8 mouse cellular contexts compared by ENCODE assay signal in the genomic region with DNA sequence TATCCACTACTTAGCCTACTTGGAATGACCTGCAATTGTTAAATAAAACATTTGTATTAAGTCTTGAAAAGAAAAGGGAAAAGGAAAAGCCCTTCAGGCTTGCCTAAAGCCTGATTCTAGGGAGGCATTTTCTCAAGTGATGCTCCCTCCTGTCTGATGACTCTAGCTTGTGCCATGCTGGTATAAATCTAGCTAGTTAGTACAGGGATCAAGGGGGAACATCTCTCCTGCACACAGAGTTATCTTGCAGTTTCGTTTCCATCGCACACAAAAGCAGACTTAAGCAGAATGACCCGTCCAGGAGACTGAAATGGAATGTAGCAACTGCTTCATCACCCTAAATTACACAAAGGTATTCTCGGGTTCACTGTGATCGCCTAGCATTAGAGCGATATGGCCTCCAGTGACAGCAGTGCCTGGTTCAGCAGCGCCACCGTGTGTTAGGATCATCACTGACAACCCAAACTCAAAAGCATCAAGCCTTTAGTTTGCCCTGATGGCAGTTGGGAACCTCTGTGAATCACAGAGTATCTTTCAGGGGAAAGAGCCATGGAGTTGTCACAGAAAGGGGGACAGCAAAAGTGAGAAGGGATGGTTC. TPM values are rescaled to one million over a fixed set of nuclear protein-coding genes. Genes with fewer than 3 reads are reported as not detected.
DNase-seq lines count a peak whose midpoint lies in the region; ATAC-seq and TF ChIP-seq lines count a peak whose summit lies in the region.

No protein-coding gene starts in this region.

- H3ac ChIP-seq in C2C12 (ENCODE audit: control insufficient read depth, insufficient read length, low read depth), result no peak overlapping the region

- H3K27ac ChIP-seq in heart, embryonic 10.5 days, result no peak overlapping the region
- no peak overlapping the region for H3K27ac ChIP-seq in liver, embryonic 13.5 days
- H3K27ac ChIP-seq in neural tube, embryonic 11.5 days (ENCODE audit: low read depth, low read length), result no peak overlapping the region
- no peak overlapping the region for H3K27ac ChIP-seq in stomach, embryonic 15.5 days

- no peak overlapping the region for H3K4me2 ChIP-seq in liver, embryonic 13.5 days
- H3K4me2 ChIP-seq in neural tube, embryonic 11.5 days (ENCODE audit: low read depth), result no peak overlapping the region
- H3K4me2 ChIP-seq in stomach, embryonic 15.5 days, result no peak overlapping the region

- H3K4me1 ChIP-seq in heart, embryonic 10.5 days, result peaks cover 14% of the 10 kb centered on the region; the same call in 1 of the 2 replicates
- peaks cover 9% of the 10 kb centered on the region for H3K4me1 ChIP-seq in liver, embryonic 13.5 days (replicated peaks)
- H3K4me1 ChIP-seq in neural tube, embryonic 11.5 days (ENCODE audit: control insufficient read depth, insufficient read depth, low read length), result no peaks in the 10 kb centered on the region
- H3K4me1 ChIP-seq in stomach, embryonic 15.5 days, result 0 out of 2 replicates have a peak, but pooled peaks cover 4% of the 10 kb centered on the region

- DNase-seq in adrenal gland, postnatal 4 days (ENCODE audit: low spot score in 2 of 2), result peak; percentile 39 to 49
- peak; percentile 83 for DNase-seq in heart, embryonic 10.5 days (ENCODE audit: low spot score)
- DNase-seq in kidney, postnatal 10 days, result peak; percentile 88
- peak; percentile 15 for DNase-seq in liver, embryonic 13.5 days
- peak; percentile 83 for DNase-seq in neural tube, embryonic 11.5 days (ENCODE audit: low spot score)

- H3K9ac ChIP-seq in liver, embryonic 13.5 days, result no peak overlapping the region
- H3K9ac ChIP-seq in neural tube, embryonic 11.5 days (ENCODE audit: low read length), result no peak overlapping the region
- H3K9ac ChIP-seq in stomach, embryonic 15.5 days, result no peak overlapping the region

- H3K4me3 ChIP-seq in C2C12 (ENCODE audit: insufficient read depth, poor library complexity, severe bottlenecking), result no peak overlapping the region
- H3K4me3 ChIP-seq in heart, embryonic 10.5 days, result no peak overlapping the region
- no peak overlapping the region for H3K4me3 ChIP-seq in liver, embryonic 13.5 days (replicated peaks)
- H3K4me3 ChIP-seq in neural tube, embryonic 11.5 days (ENCODE audit: low read depth, low read length), result no peak overlapping the region
- H3K4me3 ChIP-seq in stomach, embryonic 15.5 days (replicated peaks), result no peak overlapping the region

- no peaks in the 10 kb centered on the region for H3K27me3 ChIP-seq in C2C12 (ENCODE audit: control insufficient read depth, insufficient read depth, insufficient read length)
- no peaks in the 10 kb centered on the region for H3K27me3 ChIP-seq in heart, embryonic 10.5 days (ENCODE audit: insufficient read depth, poor library complexity, severe bottlenecking)
- H3K27me3 ChIP-seq in liver, embryonic 13.5 days, result 0 out of 2 replicates have a peak, but pooled peaks cover 4% of the 10 kb centered on the region
- no peaks in the 10 kb centered on the region for H3K27me3 ChIP-seq in neural tube, embryonic 11.5 days (ENCODE audit: control insufficient read depth, insufficient read depth, low read length)
- H3K27me3 ChIP-seq in stomach, embryonic 15.5 days (replicated peaks), result no peaks in the 10 kb centered on the region

- no peaks in the 10 kb centered on the region for H3K9me3 ChIP-seq in heart, embryonic 10.5 days
- H3K9me3 ChIP-seq in liver, embryonic 13.5 days (replicated peaks), result no peaks in the 10 kb centered on the region
- no peaks in the 10 kb centered on the region for H3K9me3 ChIP-seq in neural tube, embryonic 11.5 days (ENCODE audit: control insufficient read depth, low read length)
- H3K9me3 ChIP-seq in stomach, embryonic 15.5 days, result no peaks in the 10 kb centered on the region

- 5% methylated on average over 8 of the region's 8 CpGs for WGBS in heart, embryonic 10.5 days
- WGBS in liver, embryonic 13.5 days (ENCODE audit: insufficient replicate concordance), result 4% methylated on average over 8 of the region's 8 CpGs
- 7% methylated on average over 8 of the region's 8 CpGs for WGBS in neural tube, embryonic 11.5 days
- 7% methylated on average over 8 of the region's 8 CpGs for WGBS in stomach, embryonic 15.5 days

- no peaks in the 10 kb centered on the region for H3K36me3 ChIP-seq in C2C12 (ENCODE audit: control insufficient read depth, insufficient read depth)
- no peaks in the 10 kb centered on the region for H3K36me3 ChIP-seq in heart, embryonic 10.5 days
- no peaks in the 10 kb centered on the region for H3K36me3 ChIP-seq in liver, embryonic 13.5 days
- no peaks in the 10 kb centered on the region for H3K36me3 ChIP-seq in neural tube, embryonic 11.5 days (ENCODE audit: control insufficient read depth, insufficient read depth, low read length)
- no peaks in the 10 kb centered on the region for H3K36me3 ChIP-seq in stomach, embryonic 15.5 days

- H3K79me2 ChIP-seq in C2C12 (ENCODE audit: control insufficient read depth, insufficient read depth), result no peaks in the 10 kb centered on the region

- ATAC-seq in erythroblast, adult 5-6 weeks (replicated peaks; ENCODE audit: low FRiP score, poor library complexity, severe bottlenecking), result peak; percentile 69
- no peak for ATAC-seq in liver, embryonic 13.5 days (ENCODE audit: low read depth)
- ATAC-seq in neural tube, embryonic 11.5 days (ENCODE audit: insufficient read depth, low FRiP score, low TSS enrichment), result 0 out of 2 replicates have a peak, but pooled peaks have one; percentile 41
- 0 out of 2 replicates have a peak, but pooled peaks have one; percentile 25 for ATAC-seq in stomach, embryonic 15.5 days (ENCODE audit: insufficient read depth, low FRiP score, low read depth)

- H3K79me3 ChIP-seq in C2C12 (ENCODE audit: low read depth), result no peaks in the 10 kb centered on the region

- TF ChIP-seq CTCF in C2C12 (IDR thresholded peaks at IDR 0.05; ENCODE audit: control insufficient read depth, insufficient read depth, insufficient read length), result peak; percentile 81

TF ChIP-seq in C2C12, 6 proteins besides CTCF, POLR2A, EP300 and RAD21:
- TF ChIP-seq MYOG (IDR thresholded peaks at IDR 0.05; ENCODE audit: control insufficient read depth, extremely low read depth, insufficient read length) (no peak), MYOD1 (IDR thresholded peaks at IDR 0.05; ENCODE audit: control insufficient read depth, insufficient read length, low read depth) (no peak), FOSL1 (IDR thresholded peaks at IDR 0.05; ENCODE audit: insufficient read depth, low read length, poor library complexity, severe bottlenecking) (no peak), USF1 (IDR thresholded peaks at IDR 0.05; ENCODE audit: low read depth) (no peak), CEBPB (IDR thresholded peaks at IDR 0.05; ENCODE audit: low read depth) (no peak), MAX (IDR thresholded peaks at IDR 0.05) (no peak)

RNA-seq across cellular contexts. Expression of gene Sv2b, which starts 57.3 kb away (rescaled TPM):
- 0.02 TPM for polyA plus RNA-seq in C2C12 (2012; fragmentation: generic; extraction: Trizol)
- 1 to 10 TPM; 1.2 to 1.3 TPM for total RNA-seq in adrenal gland, postnatal 4 days (2021)
- total RNA-seq in erythroblast, adult 5-6 weeks (2015; ENCODE audit: low replicate concordance), result not detected in 2 replicates
- not detected in 2 replicates for total RNA-seq in erythroblast, adult 5-6 weeks (2017; ENCODE audit: low replicate concordance)
- 0.41 and 0.91 TPM in 2 replicates for polyA plus RNA-seq in heart, embryonic 10.5 days (2016; fragmentation: Nextera tagmentation; extraction: Ambion mirVana)
- polyA plus RNA-seq in liver, embryonic 13.5 days (2015; fragmentation: Nextera tagmentation; extraction: Ambion mirVana), result 0.06 and 0.07 TPM in 2 replicates
- 3.2 and 4.2 TPM in 2 replicates for polyA plus RNA-seq in neural tube, embryonic 11.5 days (2014; fragmentation: Nextera tagmentation; extraction: Ambion mirVana)
- 3.0 and 3.1 TPM in 2 replicates for polyA plus RNA-seq in stomach, embryonic 15.5 days (2015; fragmentation: Nextera tagmentation; extraction: Ambion mirVana)

Comparison
In these comparisons a context has a peak if more than half of its experiments do, and no peak if none do; other contexts are left out.
1. DNase-seq: peak in every context shown above with its lines; median percentile 88 in kidney, postnatal 10 days; 83 in heart, embryonic 10.5 days; 83 in neural tube, embryonic 11.5 days; 44 in adrenal gland, postnatal 4 days; 15 in liver, embryonic 13.5 days.